Mouse (Mus musculus): ENCODE measurements around the gene Pclaf. TPM values are rescaled to one million over a fixed set of nuclear protein-coding genes. Genes with fewer than 3 reads are reported as not detected.

Pclaf gene
- polyA plus RNA-seq, 1 experiment from 2014 or later = 259 TPM

DNA sequence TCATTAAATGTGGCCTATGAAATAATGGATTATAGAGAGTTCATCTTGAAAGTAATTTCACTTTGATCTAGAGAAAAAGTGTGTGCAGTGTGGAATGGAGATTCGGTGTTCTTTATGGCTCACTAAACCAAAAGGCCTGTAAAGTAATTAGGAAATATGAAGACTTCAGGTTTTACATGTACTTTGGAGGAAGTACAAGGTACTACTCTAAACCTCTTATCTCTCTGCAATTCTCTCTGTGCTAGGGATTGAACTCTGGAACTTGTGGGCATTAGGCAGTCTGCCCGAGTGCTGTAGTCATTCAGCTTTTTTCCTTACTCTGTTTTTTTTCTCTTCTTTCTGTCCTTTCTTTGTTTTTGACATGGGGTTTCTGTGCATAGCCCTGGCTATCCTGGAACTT lies 6.9 kb downstream of the Pclaf start:
- Histone ChIP-seq H3K27me3 (ENCODE audit: insufficient read depth, low read length) (no peaks in the 10 kb centered on the region), H3K4me1 (ENCODE audit: insufficient read depth) (no peaks in the 10 kb centered on the region), H3K9ac (no peak overlapping the region), H3K4me2 (no peak overlapping the region), H3K36me3 (ENCODE audit: insufficient read depth) (peaks cover 77% of the 10 kb centered on the region), H3K27ac (ENCODE audit: low read depth) (no peak overlapping the region), H3K9me3 (ENCODE audit: low read depth, low read length) (no peaks in the 10 kb centered on the region), H3K4me3 (ENCODE audit: low read depth, low read length) (no peak overlapping the region)
- DNase-seq (no peak), ATAC-seq (ENCODE audit: insufficient read depth) (no peak)
- no peak for TF ChIP-seq CTCF (IDR thresholded peaks at IDR 0.05; ENCODE audit: low read depth)
- 85% methylated on average over 2 of the region's 2 CpGs for WGBS

DNA sequence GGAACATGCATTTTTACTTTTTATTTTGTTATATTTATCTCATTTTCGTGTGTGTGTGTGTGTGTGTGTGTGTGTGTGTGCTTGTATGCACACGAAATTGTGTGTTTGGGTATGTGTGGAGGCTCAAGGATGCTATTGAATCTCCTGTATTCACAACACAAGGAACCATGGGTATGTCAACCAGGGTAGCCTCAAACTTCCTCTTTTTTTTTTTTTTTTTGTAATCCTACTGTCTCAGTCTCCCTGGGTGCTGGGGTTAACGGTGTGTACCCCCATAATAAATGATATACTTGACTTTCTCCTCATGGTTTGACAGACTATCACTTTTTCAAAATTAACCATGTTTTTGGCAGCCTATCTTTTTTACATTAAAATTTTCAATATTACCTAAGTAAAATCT lies 12.8 kb downstream of the Pclaf start:
- peaks cover 61% of the 10 kb centered on the region for H3K36me3 ChIP-seq (ENCODE audit: insufficient read depth)

GRCm38 (mm10) chr9:65903419-65903818 lies 13.4 kb downstream of the Pclaf start:
- Histone ChIP-seq H3K4me2 (no peak overlapping the region), H3K4me1 (ENCODE audit: insufficient read depth) (no peaks in the 10 kb centered on the region), H3K27me3 (ENCODE audit: insufficient read depth, low read length) (no peaks in the 10 kb centered on the region), H3K9me3 (ENCODE audit: low read depth, low read length) (no peaks in the 10 kb centered on the region), H3K36me3 (ENCODE audit: insufficient read depth) (peaks cover 57% of the 10 kb centered on the region), H3K9ac (no peak overlapping the region), H3K4me3 (ENCODE audit: low read depth, low read length) (no peak overlapping the region), H3K27ac (ENCODE audit: low read depth) (no peak overlapping the region)
- DNase-seq (no peak), ATAC-seq (ENCODE audit: insufficient read depth) (no peak)
- peak; percentile 24; the same call in 1 of the 2 replicates for TF ChIP-seq CTCF (IDR thresholded peaks at IDR 0.05; ENCODE audit: low read depth)

More for the DNA sequence above, 12.8 kb downstream of the Pclaf start:
- Histone ChIP-seq H3K9me3 (ENCODE audit: low read depth, low read length) (no peaks in the 10 kb centered on the region), H3K9ac (no peak overlapping the region), H3K4me2 (no peak overlapping the region), H3K4me3 (ENCODE audit: low read depth, low read length) (no peak overlapping the region), H3K27ac (ENCODE audit: low read depth) (no peak overlapping the region), H3K27me3 (ENCODE audit: insufficient read depth, low read length) (no peaks in the 10 kb centered on the region), H3K4me1 (ENCODE audit: insufficient read depth) (no peaks in the 10 kb centered on the region)
- WGBS = 89% methylated on average over 3 of the region's 3 CpGs
- no peak for TF ChIP-seq CTCF (IDR thresholded peaks at IDR 0.05; ENCODE audit: low read depth)
- DNase-seq (no peak), ATAC-seq (ENCODE audit: insufficient read depth) (no peak)

DNA sequence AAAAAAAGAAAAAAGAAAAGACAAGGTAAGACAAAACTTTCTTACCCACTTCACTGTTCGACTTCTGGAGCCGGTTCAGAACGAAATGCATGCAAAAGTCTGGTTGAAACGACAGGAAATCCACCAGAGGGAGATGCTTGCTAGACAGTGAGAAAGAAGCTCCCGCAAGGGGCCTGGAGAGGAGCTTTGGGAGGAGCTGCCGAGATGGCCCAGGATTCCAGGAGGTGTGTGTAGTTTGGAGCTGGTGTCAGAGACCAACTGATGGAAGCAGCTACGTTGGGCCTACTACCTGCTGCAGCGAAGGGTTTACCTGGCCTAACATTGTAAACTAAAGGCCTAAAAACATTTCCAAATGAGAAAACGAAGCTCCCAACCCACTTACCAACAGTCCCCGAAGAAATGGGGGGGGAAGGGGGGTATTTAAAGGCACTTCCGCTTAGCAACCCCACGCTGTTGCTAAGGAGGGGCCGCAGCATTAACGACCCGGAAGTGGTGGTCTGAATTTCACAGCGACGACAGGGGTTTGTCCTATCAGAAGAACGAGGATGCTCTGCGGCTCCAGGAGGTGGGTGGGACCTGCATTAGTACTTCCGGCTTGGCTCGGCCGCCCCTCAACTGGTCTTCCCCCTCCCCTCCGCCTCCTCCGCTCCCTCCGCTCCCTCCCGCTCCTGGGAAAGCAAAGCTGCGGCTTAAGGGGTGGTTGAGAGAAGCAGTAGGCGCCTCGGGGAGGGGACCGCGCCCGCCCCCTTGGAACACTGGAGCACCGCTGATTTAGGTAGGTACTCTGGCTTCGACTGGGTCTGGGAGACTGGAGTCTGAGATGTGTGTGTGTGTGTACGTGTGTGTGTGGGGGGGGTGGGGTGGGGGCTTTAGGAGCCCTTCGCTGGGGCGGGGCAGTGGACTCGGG lies 18.6 kb downstream of the Pclaf start, which contains the start of the genes Trip4 and Csnk1g1:
TSS of gene Trip4 (minus strand) at position 401 of the 907 bp plus-strand sequence.
TSS of gene Csnk1g1 (plus strand) at position 531 of the 907 bp plus-strand sequence.
- peak within 1 kb of the TSS; percentile 87 for H3K27ac ChIP-seq (ENCODE audit: low read depth)
- no peaks in the 10 kb centered on the region for H3K9me3 ChIP-seq (ENCODE audit: low read depth, low read length)
- peaks cover 21% of the 10 kb centered on the region for H3K36me3 ChIP-seq (ENCODE audit: insufficient read depth)
- DNase-seq (peak; percentile 97), ATAC-seq (ENCODE audit: insufficient read depth) (peak; percentile 98)
- TF ChIP-seq CTCF (IDR thresholded peaks at IDR 0.05; ENCODE audit: low read depth) = peak; percentile 46
- peak within 1 kb of the TSS; percentile 82 for H3K4me3 ChIP-seq (ENCODE audit: low read depth, low read length)
- no peaks in the 10 kb centered on the region for H3K27me3 ChIP-seq (ENCODE audit: insufficient read depth, low read length)
- H3K9ac ChIP-seq = peak within 1 kb of the TSS; percentile 80
- H3K4me2 ChIP-seq = peak within 1 kb of the TSS; percentile 84
- WGBS = 2% methylated on average over 38 of the region's 38 CpGs
- 0 out of 2 replicates have a peak, but pooled peaks cover 2% of the 10 kb centered on the region for H3K4me1 ChIP-seq (ENCODE audit: insufficient read depth)

GRCm38 (mm10) chr9:65909301-65909801 lies 19.3 kb downstream of the Pclaf start:
- H3K4me3 ChIP-seq (ENCODE audit: low read depth, low read length) = peak overlapping the region; percentile 82
- H3K36me3 ChIP-seq (ENCODE audit: insufficient read depth) = peaks cover 15% of the 10 kb centered on the region
- peak overlapping the region; percentile 87 for H3K27ac ChIP-seq (ENCODE audit: low read depth)
- no peaks in the 10 kb centered on the region for H3K27me3 ChIP-seq (ENCODE audit: insufficient read depth, low read length)
- 0 out of 2 replicates have a peak, but pooled peaks cover 2% of the 10 kb centered on the region for H3K4me1 ChIP-seq (ENCODE audit: insufficient read depth)
- peak overlapping the region; percentile 84 for H3K4me2 ChIP-seq
- TF ChIP-seq CTCF (IDR thresholded peaks at IDR 0.05; ENCODE audit: low read depth) = peak; percentile 32
- H3K9me3 ChIP-seq (ENCODE audit: low read depth, low read length) = no peaks in the 10 kb centered on the region
- peak overlapping the region; percentile 80 for H3K9ac ChIP-seq
- peak; percentile 58 for DNase-seq
- whole genome bisulfite sequencing = under 1% methylated on average over 34 of the region's 34 CpGs
- ATAC-seq (ENCODE audit: insufficient read depth) = no peak; the same call in 1 of the 2 replicates

DNA sequence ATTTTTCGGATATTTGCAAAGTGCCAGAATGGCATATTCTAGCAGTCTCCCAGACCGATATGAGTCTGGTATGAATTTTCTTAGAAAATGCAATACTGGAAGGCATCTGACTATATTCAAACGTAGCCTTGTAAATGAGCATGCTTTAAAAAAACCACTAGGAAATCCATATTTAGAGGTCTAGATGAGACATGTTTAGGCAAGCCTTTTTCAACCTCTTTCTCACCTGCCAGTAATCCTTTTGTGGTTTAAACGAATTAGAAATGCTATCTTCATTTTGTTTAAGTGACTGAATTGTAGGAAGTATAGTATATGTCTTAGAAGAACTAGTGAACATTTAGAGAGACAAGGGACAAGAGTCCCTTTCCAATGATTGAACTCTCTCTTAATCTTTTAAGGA lies 19.8 kb downstream of the Pclaf start:
- Histone ChIP-seq H3K4me3 (ENCODE audit: low read depth, low read length) (peak overlapping the region; percentile 82), H3K27me3 (ENCODE audit: insufficient read depth, low read length) (no peaks in the 10 kb centered on the region), H3K4me1 (ENCODE audit: insufficient read depth) (0 out of 2 replicates have a peak, but pooled peaks cover 2% of the 10 kb centered on the region), H3K27ac (ENCODE audit: low read depth) (peak overlapping the region; percentile 87), H3K9me3 (ENCODE audit: low read depth, low read length) (no peaks in the 10 kb centered on the region), H3K9ac (peak overlapping the region; percentile 80), H3K36me3 (ENCODE audit: insufficient read depth) (peaks cover 13% of the 10 kb centered on the region), H3K4me2 (peak overlapping the region; percentile 84)
- ATAC-seq (ENCODE audit: insufficient read depth) (no peak), DNase-seq (no peak)
- WGBS = 8% methylated on average over 4 of the region's 4 CpGs
- TF ChIP-seq CTCF (IDR thresholded peaks at IDR 0.05; ENCODE audit: low read depth) = no peak

DNA sequence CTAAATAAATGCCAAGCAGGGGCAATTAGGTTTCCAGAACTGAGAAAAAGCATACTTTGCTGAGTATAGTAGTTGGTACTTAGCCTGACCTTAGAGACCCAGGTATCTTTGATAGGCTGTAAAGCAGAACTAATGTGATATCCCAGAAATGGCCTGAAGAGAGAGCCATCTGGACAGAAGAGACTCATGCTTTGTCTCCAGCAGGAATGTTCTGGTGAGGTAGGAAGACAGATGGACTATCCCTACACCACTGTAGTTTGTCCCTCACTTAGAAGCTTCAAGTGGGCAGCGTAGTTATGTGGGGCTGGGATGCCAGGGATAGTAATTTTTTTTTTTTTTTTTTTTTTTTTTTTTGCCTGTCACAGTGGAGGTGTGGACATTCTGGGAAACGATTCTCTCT lies 23.9 kb downstream of the Pclaf start:
- Histone ChIP-seq H3K4me2 (no peak overlapping the region), H3K9ac (no peak overlapping the region), H3K4me1 (ENCODE audit: insufficient read depth) (0 out of 2 replicates have a peak, but pooled peaks cover 2% of the 10 kb centered on the region), H3K27ac (ENCODE audit: low read depth) (no peak overlapping the region), H3K4me3 (ENCODE audit: low read depth, low read length) (no peak overlapping the region), H3K27me3 (ENCODE audit: insufficient read depth, low read length) (no peaks in the 10 kb centered on the region), H3K36me3 (ENCODE audit: insufficient read depth) (no peaks in the 10 kb centered on the region), H3K9me3 (ENCODE audit: low read depth, low read length) (no peaks in the 10 kb centered on the region)
- no peak for DNase-seq
- ATAC-seq (ENCODE audit: insufficient read depth) = no peak
- no peak for TF ChIP-seq CTCF (IDR thresholded peaks at IDR 0.05; ENCODE audit: low read depth)
- 71% methylated on average over 2 of the region's 2 CpGs for WGBS
